Mouse (Mus musculus) embryo, embryonic 10.5 days (tissue): ENCODE measurements around the gene 1500009L16Rik.

Source experiments
- DNase-seq: peaks from one replicate; pipeline ENCODE4 v3.0.0-alpha.2; 2015; ENCODE audit warnings: low spot score

1500009L16Rik gene

GRCm38 (mm10) chr10:83760535-83760934, 37.9 kb downstream of the 1500009L16Rik start:
- no peak for DNase-seq

- DNase-seq: no peak
Observed at GRCm38 (mm10) chr10:83763891-83764290, 41.2 kb downstream of the 1500009L16Rik start.

GRCm38 (mm10) chr10:83766882-83767281, 44.2 kb downstream of the 1500009L16Rik start:
- no peak for DNase-seq

GRCm38 (mm10) chr10:83776272-83776878, 53.7 kb downstream of the 1500009L16Rik start:
- peak; percentile 86 for DNase-seq

GRCm38 (mm10) chr10:83777253-83777652, 54.6 kb downstream of the 1500009L16Rik start:
- no peak for DNase-seq

GRCm38 (mm10) chr10:83781854-83782253, 59.2 kb downstream of the 1500009L16Rik start:
- no peak for DNase-seq

GRCm38 (mm10) chr10:83782371-83783120, 59.9 kb downstream of the 1500009L16Rik start:
- DNase-seq: no peak

GRCm38 (mm10) chr10:83785003-83785402, 62.3 kb downstream of the 1500009L16Rik start:
- DNase-seq: peak; percentile 67

GRCm38 (mm10) chr10:83785627-83786392, 63.1 kb downstream of the 1500009L16Rik start:
- DNase-seq: no peak

GRCm38 (mm10) chr10:83795088-83795487, 72.4 kb downstream of the 1500009L16Rik start:
- no peak for DNase-seq

- no peak for DNase-seq
Observed at GRCm38 (mm10) chr10:83795500-83795899, 72.8 kb downstream of the 1500009L16Rik start.

- no peak for DNase-seq
Observed at GRCm38 (mm10) chr10:83804021-83804420, 81.4 kb downstream of the 1500009L16Rik start.

- DNase-seq: peak; percentile 73
Observed at GRCm38 (mm10) chr10:83805201-83805718, 82.6 kb downstream of the 1500009L16Rik start.

GRCm38 (mm10) chr10:83807251-83807650, 84.6 kb downstream of the 1500009L16Rik start:
- no peak for DNase-seq
